Mouse (Mus musculus) myocyte (in vitro differentiated cells): ENCODE results near the gene C1qtnf7.

ENCODE experiments used
- CEBPB ChIP-seq: IDR thresholded peaks from 2 replicates; pipeline ENCODE4 v1.6.1; 2011; ENCODE audit warnings: mild to moderate bottlenecking, moderate library complexity; ENCODE audit not compliant: poor library complexity, insufficient read depth, severe bottlenecking
- E2F4 ChIP-seq: IDR thresholded peaks from one replicate; pipeline ENCODE4 v1.6.1; 2011; ENCODE audit warnings: mild to moderate bottlenecking, control low read depth, moderate library complexity; ENCODE audit not compliant: insufficient read depth
- MAX ChIP-seq: IDR thresholded peaks from one replicate; pipeline ENCODE4 v1.6.1; 2011; ENCODE audit warnings: low read depth, mild to moderate bottlenecking, control low read depth
- MYOD1 ChIP-seq, 3 experiments: IDR thresholded peaks; one replicate each; pipeline ENCODE4 v1.6.1; 2011; ENCODE audit warnings: control low read depth in 2 of 3, low read depth in 2 of 3, mild to moderate bottlenecking in 2 of 3, moderate library complexity in 1 of 3; ENCODE audit not compliant: insufficient read length in 2 of 3, control insufficient read depth in 1 of 3
- POLR2A ChIP-seq: IDR thresholded peaks from one replicate; pipeline ENCODE4 v1.6.1; 2011; ENCODE audit warnings: low read depth, mild to moderate bottlenecking, control low read depth, moderate library complexity; ENCODE audit not compliant: insufficient read length
- POLR2AphosphoS2 ChIP-seq: IDR thresholded peaks from one replicate; pipeline ENCODE4 v1.6.1; 2011; ENCODE audit warnings: low read depth, control low read depth; ENCODE audit not compliant: insufficient read length
- REST ChIP-seq: IDR thresholded peaks from one replicate; pipeline ENCODE4 v1.6.1; 2011; ENCODE audit warnings: mild to moderate bottlenecking, control low read depth, moderate library complexity; ENCODE audit not compliant: insufficient read depth, insufficient read length
- SRF ChIP-seq: IDR thresholded peaks from one replicate; pipeline ENCODE4 v1.6.1; 2011; ENCODE audit warnings: low read depth; ENCODE audit not compliant: control insufficient read depth, insufficient read length
- TCF12 ChIP-seq: IDR thresholded peaks from one replicate; pipeline ENCODE4 v1.6.1; 2011; ENCODE audit warnings: mild to moderate bottlenecking, control low read depth; ENCODE audit not compliant: poor library complexity, insufficient read depth, severe bottlenecking
- USF1 ChIP-seq: IDR thresholded peaks from one replicate; pipeline ENCODE4 v1.6.1; 2011; ENCODE audit warnings: low read depth, mild to moderate bottlenecking, control low read depth, moderate library complexity

GRCm38 (mm10) chr5:43480786-43481185 lies 34.6 kb upstream of the C1qtnf7 start:
- no peak for TF ChIP-seq POLR2A
- TF ChIP-seq TCF12 = no peak
- no peak for TF ChIP-seq CEBPB
- TF ChIP-seq USF1 = no peak
- no peak for TF ChIP-seq MYOD1 (IDR thresholded peaks at IDR 0.05; ENCODE audit: control insufficient read depth in 1 of 3, insufficient read length in 2 of 3, low read depth in 2 of 3)
- no peak for TF ChIP-seq MAX
- TF ChIP-seq E2F4 = no peak
- TF ChIP-seq SRF = no peak
- TF ChIP-seq REST = no peak
- no peak for TF ChIP-seq POLR2AphosphoS2
